Mouse (Mus musculus): ENCODE measurements around the gene Dmgdh.

Dmgdh gene

DNA sequence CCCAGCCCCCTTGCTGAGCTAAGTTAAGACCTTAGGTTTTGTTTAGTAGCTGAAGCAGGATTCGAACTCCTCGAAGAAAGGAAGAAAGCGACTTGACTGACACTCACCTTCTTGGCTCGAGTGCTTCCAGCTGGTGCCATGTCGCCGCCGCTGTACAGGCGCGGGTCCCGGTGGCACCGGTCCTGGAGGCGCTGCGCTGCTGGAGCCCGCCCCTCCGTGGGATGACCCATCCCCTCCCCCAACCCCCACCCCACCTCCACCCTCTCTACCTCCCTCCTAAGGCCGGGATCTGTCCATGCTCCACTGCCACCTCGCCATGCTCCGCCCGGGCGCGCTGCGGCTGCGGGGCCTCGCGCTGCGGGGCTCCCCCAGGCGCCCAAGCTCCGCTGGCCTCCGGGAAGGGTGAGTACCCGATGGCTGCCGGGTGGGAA lies at the start of gene Dmgdh, which contains the start of gene Bhmt2:
TSS of gene Dmgdh (plus strand) at position 303 of the 431 bp plus-strand sequence.
TSS of gene Bhmt2 (minus strand) at position 172 of the 431 bp plus-strand sequence.
- no peak for DNase-seq

DNA sequence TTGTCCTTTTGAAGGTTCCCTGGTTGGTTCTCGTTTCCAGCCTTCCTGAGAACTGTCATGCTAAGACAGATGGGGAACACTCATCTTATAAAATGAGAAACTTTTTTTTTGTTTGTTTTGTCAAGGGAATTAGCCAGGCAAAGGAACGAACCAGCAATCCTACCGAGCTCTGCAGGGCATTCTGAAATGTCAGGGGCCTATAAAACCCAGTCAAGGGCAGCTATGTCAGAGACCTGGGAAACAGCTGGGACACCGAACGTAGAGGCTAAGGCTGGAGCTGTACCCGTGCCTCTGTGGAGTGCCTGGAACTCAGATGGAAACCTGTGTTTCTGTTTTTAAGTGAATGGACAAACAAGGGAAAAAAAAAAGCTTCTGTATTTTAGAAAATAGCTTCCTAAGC lies 45.4 kb upstream of the Dmgdh start:
- no peak for DNase-seq

- DNase-seq: peak; percentile 13
Observed at GRCm38 (mm10) chr13:93630941-93631705, 43.1 kb upstream of the Dmgdh start.

DNA sequence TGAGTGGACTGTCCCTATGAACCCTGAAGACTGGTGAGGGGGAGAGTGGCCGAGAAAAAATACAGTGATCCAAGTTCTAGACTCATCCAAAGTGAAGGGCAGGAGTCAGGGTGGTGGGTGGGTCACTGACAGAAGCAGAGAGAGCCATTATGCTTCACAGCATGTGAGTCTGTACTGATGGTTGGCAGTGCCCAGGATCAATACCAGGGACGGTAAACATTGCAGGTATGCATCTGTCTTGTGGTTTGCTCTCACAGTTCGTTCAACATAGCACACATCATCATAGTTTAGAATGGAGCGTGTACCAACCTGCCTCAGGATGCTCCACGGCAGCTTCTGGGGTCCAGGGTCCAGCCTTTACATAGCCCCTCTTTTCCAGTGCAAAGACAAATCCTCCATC lies 41.3 kb upstream of the Dmgdh start:
- DNase-seq: no peak

- DNase-seq: peak; percentile 19
Observed at GRCm38 (mm10) chr13:93636561-93636960, 37.7 kb upstream of the Dmgdh start.

DNA sequence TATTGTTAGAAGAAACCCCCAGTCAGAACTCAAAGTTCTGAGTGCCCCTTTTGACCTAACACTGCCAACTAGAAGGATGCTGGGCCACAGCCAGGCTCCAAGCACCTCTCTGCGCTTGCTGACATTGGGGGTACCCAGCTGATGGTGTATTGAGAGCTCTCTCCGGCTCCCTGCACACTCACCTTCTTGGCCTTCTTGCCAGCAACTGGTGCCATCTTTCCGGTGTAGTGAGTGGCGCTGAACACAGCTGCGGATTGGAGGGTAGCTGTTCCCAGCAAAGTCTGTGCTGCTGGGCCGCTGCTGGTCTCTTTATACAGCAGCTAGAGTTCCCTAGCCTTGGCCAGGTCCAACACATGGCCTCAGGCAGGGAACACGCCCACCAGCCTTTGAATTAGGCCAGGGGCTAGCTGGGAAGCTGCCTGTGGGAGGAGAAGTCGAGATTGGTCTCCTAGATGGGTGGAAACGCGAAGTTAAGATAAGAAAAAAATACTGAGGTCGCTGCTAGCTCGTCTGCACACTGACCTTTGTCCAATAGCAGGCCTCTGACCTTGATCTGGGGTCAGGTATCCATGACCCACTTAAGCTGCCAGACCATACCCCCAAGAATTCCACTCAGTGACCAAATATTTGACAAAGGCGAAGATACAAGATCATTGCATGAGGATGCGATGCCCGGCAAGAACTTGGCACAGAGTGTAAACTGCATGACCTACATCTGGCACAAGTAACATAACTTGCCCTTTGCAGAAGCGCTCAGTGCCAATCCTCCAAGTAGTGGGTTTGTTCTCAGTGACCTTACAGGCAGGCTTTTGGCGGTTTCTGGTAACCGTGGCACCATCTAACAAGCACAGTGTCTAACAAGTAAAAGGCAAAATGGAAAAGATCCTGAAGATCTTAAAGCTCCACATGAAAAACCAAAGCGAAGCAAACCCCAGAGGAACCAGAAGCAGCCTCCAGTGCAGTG lies 36.7 kb upstream of the Dmgdh start, which contains the start of gene Bhmt:
TSS of gene Bhmt (minus strand) at position 680 of the 964 bp plus-strand sequence.
- DNase-seq: no peak

GRCm38 (mm10) chr13:93639636-93640035 lies 34.6 kb upstream of the Dmgdh start:
- DNase-seq: no peak

- no peak for DNase-seq
Observed at GRCm38 (mm10) chr13:93648387-93649130, 25.7 kb upstream of the Dmgdh start.

DNA sequence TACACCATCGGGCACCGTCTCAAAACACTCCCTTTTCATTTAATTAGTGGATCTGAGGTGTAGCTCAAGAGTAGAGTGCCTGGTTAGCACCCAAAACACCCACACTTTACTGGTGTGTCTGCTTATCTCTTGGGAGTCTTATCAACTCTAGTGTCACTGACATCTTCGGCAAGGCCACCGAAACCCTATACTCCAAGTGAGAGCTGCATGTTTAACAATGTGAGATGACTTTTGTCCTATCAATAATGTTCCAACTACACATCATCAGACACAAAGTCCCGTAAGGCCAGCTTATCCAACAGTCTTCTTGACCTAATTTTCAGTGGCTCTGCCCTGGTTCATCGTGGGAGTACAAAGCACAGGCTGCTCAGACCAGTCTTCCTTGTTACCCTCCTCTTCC lies 20.9 kb upstream of the Dmgdh start:
- DNase-seq: no peak

- peak; percentile 23 for DNase-seq
Observed at GRCm38 (mm10) chr13:93657941-93658340, 16.3 kb upstream of the Dmgdh start.

- no peak for DNase-seq
Observed at GRCm38 (mm10) chr13:93667586-93667985, 6.6 kb upstream of the Dmgdh start.

- DNase-seq: no peak
Observed at GRCm38 (mm10) chr13:93672371-93672770, 1.9 kb upstream of the Dmgdh start.

DNA sequence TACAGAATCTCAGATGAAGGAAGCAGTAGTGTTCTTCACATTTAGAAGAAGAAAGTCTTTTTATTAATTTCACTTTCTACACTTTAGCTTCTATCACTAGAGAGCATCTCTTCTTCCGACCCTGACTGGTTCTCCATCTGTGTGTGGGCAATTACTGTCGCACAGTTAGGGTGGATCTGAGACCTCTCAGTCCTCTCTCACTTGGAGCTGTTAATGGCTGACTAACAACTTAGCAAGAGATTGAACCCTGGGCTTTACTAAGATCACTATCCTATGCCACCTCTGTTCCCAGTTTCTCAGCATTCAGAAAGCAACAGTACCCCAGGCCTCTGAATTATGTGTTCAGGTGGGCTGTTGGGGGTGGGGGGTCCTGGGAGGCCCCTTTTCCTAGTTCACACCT lies 937 bp upstream of the Dmgdh start:
- DNase-seq: no peak

- no peak for DNase-seq
Observed at GRCm38 (mm10) chr13:93676864-93677263, 2.6 kb downstream of the Dmgdh start.

DNA sequence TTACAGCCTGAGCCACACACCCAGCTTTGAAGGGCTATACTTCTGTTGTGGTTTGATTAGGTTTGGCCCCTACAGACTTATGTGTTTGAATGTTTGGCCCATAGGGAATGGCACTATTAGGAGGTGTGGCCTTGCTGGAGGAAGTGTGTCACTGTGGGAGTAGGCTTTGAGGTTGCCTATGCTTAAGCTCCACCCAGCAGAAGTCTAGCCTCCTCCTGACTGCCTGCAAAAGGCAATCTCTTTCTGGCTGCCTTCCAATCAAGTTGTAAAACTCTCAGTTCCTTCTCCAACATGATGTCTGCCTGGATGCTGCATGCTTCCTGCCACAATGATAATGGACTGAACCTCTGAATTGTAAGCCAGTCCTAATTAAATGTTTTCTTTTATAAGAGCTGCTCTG lies 9.1 kb downstream of the Dmgdh start:
- no peak for DNase-seq

- DNase-seq: no peak
Observed at GRCm38 (mm10) chr13:93685226-93685625, 11.0 kb downstream of the Dmgdh start.

DNA sequence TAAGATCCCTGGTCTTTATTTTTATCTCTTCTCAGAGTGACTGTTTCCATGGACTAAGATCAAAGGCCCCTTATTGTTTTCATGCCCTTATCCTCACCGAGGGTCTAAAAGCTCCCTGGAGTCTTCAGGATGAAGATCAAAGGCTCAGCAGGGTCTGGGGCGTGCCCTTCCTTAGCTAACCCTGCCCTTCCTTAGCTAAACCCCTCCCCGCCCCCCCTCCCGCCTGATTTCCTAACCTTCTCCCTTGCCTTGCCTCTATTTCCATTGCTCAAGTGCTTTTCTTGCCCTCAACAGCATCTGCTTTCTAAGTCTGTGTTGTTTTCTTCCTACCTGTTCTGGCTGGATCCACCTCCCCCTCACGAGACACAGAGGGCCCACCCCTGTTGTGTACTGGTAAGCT lies 13.1 kb downstream of the Dmgdh start:
- DNase-seq: no peak

DNA sequence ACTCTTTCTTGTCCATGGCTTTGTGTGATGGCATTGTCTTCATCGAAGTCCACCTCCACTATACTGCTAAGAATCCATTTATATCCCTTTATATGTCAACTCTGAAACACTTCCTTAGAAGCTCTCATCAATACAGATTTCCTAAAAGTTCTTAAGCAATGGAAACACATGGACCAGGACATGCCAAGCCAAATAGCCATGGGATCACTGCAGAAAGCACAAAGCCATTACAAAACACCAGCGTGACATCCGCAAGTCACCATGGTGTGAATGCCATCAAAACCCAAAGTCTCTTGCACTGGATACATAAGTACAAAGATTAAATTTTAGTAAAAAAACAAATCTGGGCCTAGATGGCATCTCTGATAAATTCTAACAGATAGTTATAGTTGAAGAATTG lies 15.3 kb downstream of the Dmgdh start:
- no peak for DNase-seq

DNA sequence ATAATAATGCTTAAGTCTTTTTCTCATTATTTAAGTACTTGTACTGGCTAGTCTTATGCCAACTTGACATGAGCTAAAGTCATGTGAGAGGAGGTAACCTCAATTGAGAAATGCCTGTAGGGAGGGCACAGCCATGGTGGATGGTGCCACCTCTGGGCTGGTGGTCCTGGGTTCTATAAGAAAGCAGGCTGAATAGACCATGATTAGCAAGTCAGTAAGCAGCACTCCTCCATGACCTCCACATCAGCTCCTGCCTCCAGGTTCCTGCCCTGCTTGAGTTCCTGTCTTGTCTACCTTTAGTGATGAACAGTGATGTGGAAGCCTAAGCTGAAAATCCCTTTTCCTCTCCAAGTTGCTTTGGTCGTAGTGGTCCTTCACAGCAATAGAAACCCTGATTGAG lies 16.6 kb downstream of the Dmgdh start:
- no peak for DNase-seq

DNA sequence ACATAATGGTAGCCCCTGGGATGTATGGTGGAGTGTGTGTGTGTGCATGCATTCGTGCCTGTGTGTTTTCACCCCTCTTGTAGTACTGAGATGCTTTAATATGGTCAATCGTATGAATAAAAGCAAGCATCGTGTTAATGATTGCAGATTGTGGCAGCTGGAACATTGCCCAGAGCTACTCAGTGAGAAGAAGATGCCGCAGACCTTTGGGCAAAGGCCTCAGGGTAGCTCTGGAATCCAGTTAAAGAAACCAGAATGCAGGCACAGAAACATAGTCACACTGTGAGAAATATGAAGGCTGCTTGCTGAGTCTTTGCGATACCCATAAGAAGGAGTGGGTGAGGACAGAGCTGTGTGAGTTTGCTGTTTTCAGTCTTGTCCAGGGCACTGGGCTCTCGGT lies 24.6 kb downstream of the Dmgdh start:
- no peak for DNase-seq

- no peak for DNase-seq
Observed at GRCm38 (mm10) chr13:93705697-93706096, 31.5 kb downstream of the Dmgdh start.

DNA sequence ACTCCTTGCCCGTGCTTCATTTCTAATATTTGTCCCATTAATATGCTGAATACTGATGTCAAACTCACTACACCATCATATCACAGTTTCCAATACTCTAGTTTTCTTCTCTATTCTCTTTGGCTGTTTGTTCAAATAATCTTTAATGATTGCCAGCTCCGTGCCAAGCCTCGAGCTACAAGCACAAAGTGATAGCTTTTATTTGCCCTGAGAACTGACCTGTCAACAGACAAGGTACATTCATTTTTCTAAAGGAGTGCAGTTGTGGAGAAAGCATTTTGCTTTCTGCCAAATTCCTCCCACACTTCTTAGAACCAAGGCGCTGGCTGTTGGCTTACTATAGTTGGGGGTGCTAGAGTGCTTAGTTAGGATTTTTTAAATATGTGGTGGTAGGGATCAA lies 33.0 kb downstream of the Dmgdh start:
- no peak for DNase-seq

DNA sequence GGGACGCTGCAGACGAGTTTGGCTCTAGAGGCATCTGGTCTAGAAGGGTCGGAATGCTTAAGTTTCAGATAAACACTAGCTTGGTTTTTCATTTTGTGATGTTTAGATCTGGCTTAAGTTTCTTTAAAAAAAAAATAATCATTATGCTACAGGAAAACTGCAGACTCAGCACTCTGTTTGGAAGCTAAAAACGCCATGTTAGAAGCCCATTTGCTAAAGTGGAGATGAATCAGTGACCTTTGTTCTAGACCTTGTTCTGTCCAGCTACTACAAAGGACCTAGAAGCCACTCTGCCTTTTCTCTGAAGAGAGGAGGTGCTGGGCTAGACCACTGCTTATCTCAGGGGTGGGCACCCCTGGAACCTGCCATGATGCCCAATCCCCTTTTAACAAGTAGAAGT lies 36.1 kb downstream of the Dmgdh start:
- DNase-seq: no peak
